Mouse (Mus musculus) midbrain, postnatal 0 days (tissue): ENCODE data around the gene Tnfsfm13. TPM values are rescaled to one million over a fixed set of nuclear protein-coding genes. Genes with fewer than 3 reads are reported as not detected.

Source experiments
- ATAC-seq: fragments of 200-750 bp; cut with Nextera tagmentation; 2 replicates; pipeline ENCODE4 v1.8.0; 2017; ENCODE audit warnings: moderate number of reproducible peaks, mild to moderate bottlenecking, moderate TSS enrichment, moderate library complexity; ENCODE audit not compliant: low FRiP score
- DNase-seq: peaks from one replicate; pipeline ENCODE4 v3.0.0-alpha.2; 2015; ENCODE audit warnings: low spot score
- H3K27ac ChIP-seq: fragments of 300-500 bp; sonication (generic); 2 replicates; pipeline ENCODE4 v1.5.1; 2014; ENCODE audit warnings: low read depth, mild to moderate bottlenecking, low read length, mixed read lengths
- H3K27me3 ChIP-seq: fragments of 300-500 bp; sonication (generic); 2 replicates; pipeline ENCODE4 v1.6.1; 2014; ENCODE audit warnings: low read length, control low read depth, mixed read lengths; ENCODE audit not compliant: insufficient read depth
- H3K36me3 ChIP-seq: fragments of 300-500 bp; sonication (generic); 2 replicates; pipeline ENCODE4 v1.6.1; 2014; ENCODE audit warnings: low read length, control low read depth, mixed read lengths; ENCODE audit not compliant: insufficient read depth
- H3K4me1 ChIP-seq: fragments of 300-500 bp; sonication (generic); 2 replicates; pipeline ENCODE4 v1.6.1; 2014; ENCODE audit warnings: mild to moderate bottlenecking, control low read depth, antibody characterized with exemption, low read length, mixed read lengths; ENCODE audit not compliant: insufficient read depth
- H3K4me2 ChIP-seq: fragments of 300-500 bp; sonication (generic); 2 replicates; pipeline ENCODE4 v1.6.1; 2014; ENCODE audit warnings: low read depth, mild to moderate bottlenecking, low read length, mixed read lengths; ENCODE audit not compliant: poor library complexity, severe bottlenecking
- H3K4me3 ChIP-seq: fragments of 300-500 bp; sonication (generic); 2 replicates; pipeline ENCODE4 v1.5.1; 2014; ENCODE audit warnings: low read depth, mild to moderate bottlenecking, low read length, moderate library complexity
- H3K9ac ChIP-seq: fragments of 300-500 bp; sonication (generic); replicated peaks from 2 replicates; pipeline ENCODE4 v1.6.1; 2014; ENCODE audit warnings: mild to moderate bottlenecking, low read length, moderate library complexity, mixed read lengths; ENCODE audit not compliant: poor library complexity, severe bottlenecking
- H3K9me3 ChIP-seq: fragments of 300-500 bp; sonication (generic); 2 replicates; pipeline ENCODE4 v1.6.1; 2016; ENCODE audit warnings: low read length, control low read depth
- CTCF ChIP-seq: IDR thresholded peaks from 2 replicates; pipeline ENCODE4 v1.5.1; 2016; ENCODE audit warnings: antibody characterized with exemption, mild to moderate bottlenecking
- WGBS: fragments of 180-500 bp; shearing (Covaris S2); extraction: QIAGEN DNeasy Blood & Tissue Kit; methylation state at CpG from one replicate; pipeline ENCODE4 v1.1.7; 2014; 5-methylcytosine and 5-hydroxymethylcytosine counted together
- polyA plus RNA-seq: library from polyadenylated mRNA; unstranded; fragments of >200 nt; fragmentation: Nextera tagmentation; extraction: Ambion mirVana; gene quantifications from 2 replicates; pipeline ENCODE4 v1.2.1, GENCODE M21; 2015
- total RNA-seq: library from RNA; depleted of rRNA; stranded (reverse); fragments of >200 nt; gene quantifications from 2 replicates; pipeline ENCODE4 v1.2.3, GENCODE M21; 2014

Tnfsfm13 gene
- total and polyA plus RNA-seq, 2 experiments from 2014 or later, result 1.2 to 1.3 TPM

DNA sequence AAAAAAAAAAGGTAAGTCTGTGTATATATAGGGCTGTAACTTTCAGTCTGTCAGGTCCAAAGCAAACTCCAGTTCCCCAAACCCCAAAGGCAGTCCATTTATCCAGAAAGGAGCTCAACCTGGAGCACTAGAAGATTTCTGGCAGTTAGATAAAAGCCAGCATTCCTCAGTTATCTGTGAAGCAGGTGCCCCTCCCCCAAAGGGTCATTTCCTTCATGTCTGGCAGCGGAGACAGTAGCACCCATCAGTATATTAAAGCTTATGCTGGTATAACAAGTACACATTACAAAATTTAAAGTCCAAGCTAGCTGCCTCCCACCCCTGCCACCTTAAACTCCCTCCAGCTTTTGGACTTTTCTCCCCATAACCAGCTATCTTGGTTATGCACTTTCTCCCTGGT is 3.7 kb upstream of the Tnfsfm13 start:
- ATAC-seq (no peak), DNase-seq (no peak)
- Histone ChIP-seq H3K4me3 (no peak overlapping the region), H3K4me1 (peaks cover 5% of the 10 kb centered on the region; the same call in 1 of the 2 replicates), H3K27ac (no peak overlapping the region), H3K9ac (no peak overlapping the region), H3K36me3 (no peaks in the 10 kb centered on the region), H3K9me3 (no peaks in the 10 kb centered on the region), H3K4me2 (no peak overlapping the region), H3K27me3 (no peaks in the 10 kb centered on the region)
- no peak for TF ChIP-seq CTCF
- 74% methylated on average over 1 of the region's 1 CpGs for WGBS

- 74% methylated on average over 5 of the region's 5 CpGs for WGBS
- peak; percentile 37 for TF ChIP-seq CTCF
- ATAC-seq, result no peak
Measured at GRCm38 (mm10) chr11:69698574-69698973, 2.7 kb upstream of the Tnfsfm13 start.

DNA sequence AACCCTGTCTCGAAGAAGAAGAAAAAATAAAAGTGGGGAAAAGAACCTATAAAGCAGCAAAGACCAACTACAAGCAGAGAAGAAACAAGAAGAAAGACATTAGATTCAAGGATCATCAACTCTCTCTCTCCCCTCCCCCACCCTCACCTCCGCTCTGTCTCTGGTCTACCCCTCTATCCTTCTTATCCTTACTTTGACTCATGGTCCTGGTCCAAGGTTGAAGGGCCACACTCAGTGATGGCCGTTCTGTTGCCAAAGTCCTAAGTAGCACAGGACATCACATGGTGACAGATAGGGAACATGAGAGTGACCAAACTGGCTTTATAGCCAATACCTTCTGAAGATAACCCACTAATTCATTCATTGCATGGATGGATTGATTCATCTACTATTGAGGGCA is 1.5 kb upstream of the Tnfsfm13 start:
- peaks cover 5% of the 10 kb centered on the region; the same call in 1 of the 2 replicates for H3K4me1 ChIP-seq
- WGBS, result 89% methylated on average over 3 of the region's 3 CpGs
- no peaks in the 10 kb centered on the region for H3K9me3 ChIP-seq

More at GRCm38 (mm10) chr11:69698574-69698973, 2.7 kb upstream of the Tnfsfm13 start:
- no peak overlapping the region for H3K4me3 ChIP-seq
- H3K27ac ChIP-seq, result no peak overlapping the region
- no peaks in the 10 kb centered on the region for H3K36me3 ChIP-seq
- H3K9me3 ChIP-seq, result no peaks in the 10 kb centered on the region
- H3K9ac ChIP-seq, result no peak overlapping the region
- no peak overlapping the region for H3K4me2 ChIP-seq
- no peaks in the 10 kb centered on the region for H3K27me3 ChIP-seq
- peaks cover 5% of the 10 kb centered on the region; the same call in 1 of the 2 replicates for H3K4me1 ChIP-seq
- no peak for DNase-seq

GRCm38 (mm10) chr11:69695046-69695360 is 895 bp downstream of the Tnfsfm13 start:
- Histone ChIP-seq H3K9me3 (no peaks in the 10 kb centered on the region), H3K4me3 (peak overlapping the region; percentile 45; the same call in 1 of the 2 replicates), H3K9ac (peak overlapping the region; percentile 73), H3K4me2 (peak overlapping the region; percentile 97), H3K36me3 (no peaks in the 10 kb centered on the region), H3K27ac (no peak overlapping the region), H3K27me3 (no peaks in the 10 kb centered on the region), H3K4me1 (peaks cover 5% of the 10 kb centered on the region; the same call in 1 of the 2 replicates)
- TF ChIP-seq CTCF, result no peak
- ATAC-seq, result no peak
- WGBS, result 24% methylated on average over 6 of the region's 6 CpGs
- no peak for DNase-seq

More for the DNA sequence above, 1.5 kb upstream of the Tnfsfm13 start:
- Histone ChIP-seq H3K27ac (no peak overlapping the region), H3K9ac (no peak overlapping the region), H3K4me2 (no peak overlapping the region), H3K36me3 (no peaks in the 10 kb centered on the region), H3K27me3 (no peaks in the 10 kb centered on the region), H3K4me3 (no peak overlapping the region)
- DNase-seq, result no peak
- no peak for TF ChIP-seq CTCF
- no peak for ATAC-seq

DNA sequence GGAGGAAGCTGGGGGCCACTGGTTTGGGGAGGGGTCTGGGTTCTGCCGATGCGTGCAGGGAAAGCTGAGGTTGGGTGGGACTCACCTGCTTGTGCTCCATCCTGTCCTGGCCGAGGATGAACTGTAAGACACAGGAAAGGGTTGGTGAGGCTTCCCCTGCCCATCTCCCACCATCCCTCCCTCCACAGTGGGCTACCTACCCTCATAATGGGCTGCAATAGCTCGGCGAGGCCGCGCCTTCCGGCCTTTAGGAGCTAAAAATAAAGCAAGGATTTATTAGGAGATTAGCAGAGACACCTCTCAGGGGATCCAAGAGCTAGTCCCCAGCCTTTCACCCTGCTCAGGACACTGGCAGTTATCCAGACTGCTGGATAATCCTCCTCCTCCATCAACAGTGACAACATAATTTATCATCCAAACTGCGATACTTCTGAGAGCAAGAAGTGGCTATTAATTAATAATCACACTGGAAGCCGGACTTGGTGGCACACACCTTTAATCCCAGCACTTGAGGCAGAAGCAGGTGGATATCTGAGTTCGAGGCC is 2.4 kb downstream of the Tnfsfm13 start:
- WGBS, result 50% methylated on average over 11 of the region's 11 CpGs
- no peak overlapping the region for H3K9ac ChIP-seq
- peaks cover 5% of the 10 kb centered on the region; the same call in 1 of the 2 replicates for H3K4me1 ChIP-seq
- TF ChIP-seq CTCF, result no peak
- H3K9me3 ChIP-seq, result no peaks in the 10 kb centered on the region
- no peak overlapping the region for H3K4me2 ChIP-seq
- no peak overlapping the region for H3K27ac ChIP-seq
- DNase-seq (no peak), ATAC-seq (no peak)
- no peaks in the 10 kb centered on the region for H3K36me3 ChIP-seq
- H3K27me3 ChIP-seq, result no peaks in the 10 kb centered on the region
- H3K4me3 ChIP-seq, result no peak overlapping the region

DNA sequence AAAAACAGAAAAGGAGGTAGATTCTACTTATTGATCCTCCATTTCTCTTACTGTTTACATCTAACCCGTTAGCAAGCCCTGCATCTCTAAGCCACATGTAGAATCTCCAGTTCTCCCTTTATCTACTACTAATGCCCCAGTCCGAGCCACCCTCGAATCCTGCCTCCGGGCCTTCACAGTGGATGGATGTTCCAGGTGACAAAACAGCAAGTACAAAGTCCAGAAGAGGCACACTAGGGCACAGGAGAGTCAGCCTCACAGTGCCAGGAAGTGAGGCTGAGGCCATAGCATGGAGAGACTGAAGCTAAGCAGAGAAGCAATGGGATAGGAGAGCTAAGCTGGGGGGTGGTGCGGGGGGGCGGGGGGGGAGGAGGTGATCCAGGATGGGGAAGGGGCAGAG is 3.0 kb downstream of the Tnfsfm13 start:
- no peak overlapping the region for H3K27ac ChIP-seq
- H3K4me3 ChIP-seq, result no peak overlapping the region
- ATAC-seq (no peak), DNase-seq (no peak)
- no peak overlapping the region for H3K4me2 ChIP-seq
- WGBS, result 94% methylated on average over 6 of the region's 6 CpGs
- no peaks in the 10 kb centered on the region for H3K36me3 ChIP-seq
- no peak for TF ChIP-seq CTCF
- peaks cover 5% of the 10 kb centered on the region; the same call in 1 of the 2 replicates for H3K4me1 ChIP-seq
- H3K27me3 ChIP-seq, result no peaks in the 10 kb centered on the region
- no peak overlapping the region for H3K9ac ChIP-seq
- H3K9me3 ChIP-seq, result no peaks in the 10 kb centered on the region
